Mouse (Mus musculus) lung, postnatal 0 days (tissue): ENCODE data around the gene Dner.

Source experiments
- CTCF ChIP-seq: IDR thresholded peaks from 2 replicates; pipeline ENCODE4 v1.5.1; 2016; ENCODE audit warnings: antibody characterized with exemption, mild to moderate bottlenecking
- EP300 ChIP-seq: IDR thresholded peaks from 2 replicates; pipeline ENCODE4 v1.6.1; 2016; ENCODE audit warnings: antibody characterized with exemption, mild to moderate bottlenecking, control low read depth

- TF ChIP-seq CTCF = no peak
- peak; percentile 69 for TF ChIP-seq EP300
These were observed 291.1 kb downstream of the Dner start for GRCm38 (mm10) chr1:84404880-84405279.
